Mouse (Mus musculus) embryonic facial prominence, embryonic 12.5 days (tissue): ENCODE data around the gene Bicd1. TPM values are rescaled to one million over a fixed set of nuclear protein-coding genes. Genes with fewer than 3 reads are reported as not detected.
"Not testable (repeated sequence)": the region's sequence is repeated elsewhere in the genome, so short reads cannot be mapped to it uniquely, and the experiment has no call there.

ENCODE experiments used
- ATAC-seq: fragments of 200-750 bp; cut with Nextera tagmentation; 2 replicates; pipeline ENCODE4 v1.8.0; 2017; ENCODE audit not compliant: insufficient number of reproducible peaks, insufficient read depth, low FRiP score, low TSS enrichment
- H3K27ac ChIP-seq: fragments of 300-500 bp; sonication (generic); 2 replicates; pipeline ENCODE4 v1.5.1; 2016; ENCODE audit warnings: mild to moderate bottlenecking
- H3K27me3 ChIP-seq: fragments of 300-500 bp; sonication (generic); 2 replicates; pipeline ENCODE4 v1.6.1; 2016; ENCODE audit warnings: mild to moderate bottlenecking, moderate library complexity
- H3K36me3 ChIP-seq: fragments of 300-500 bp; sonication (generic); 2 replicates; pipeline ENCODE4 v1.6.1; 2016; ENCODE audit warnings: mild to moderate bottlenecking
- H3K4me1 ChIP-seq: fragments of 300-500 bp; sonication (generic); 2 replicates; pipeline ENCODE4 v1.6.1; 2016
- H3K4me2 ChIP-seq: fragments of 300-500 bp; sonication (generic); replicated peaks from 2 replicates; pipeline ENCODE4 v1.6.1; 2016; ENCODE audit warnings: mild to moderate bottlenecking, moderate library complexity
- H3K4me3 ChIP-seq: fragments of 300-500 bp; sonication (generic); 2 replicates; pipeline ENCODE4 v1.5.1; 2016; ENCODE audit warnings: mild to moderate bottlenecking
- H3K9ac ChIP-seq: fragments of 300-500 bp; sonication (generic); 2 replicates; pipeline ENCODE4 v1.6.1; 2016; ENCODE audit warnings: mild to moderate bottlenecking, moderate library complexity
- H3K9me3 ChIP-seq: fragments of 300-500 bp; sonication (generic); 2 replicates; pipeline ENCODE4 v1.6.1; 2016; ENCODE audit warnings: mild to moderate bottlenecking, moderate library complexity
- WGBS: fragments of 180-500 bp; shearing (Covaris S2); methylation state at CpG from one replicate; pipeline ENCODE4 v1.1.7; 2016; 5-methylcytosine and 5-hydroxymethylcytosine counted together
- polyA plus RNA-seq: library from polyadenylated mRNA; unstranded; fragments of >200 nt; fragmentation: Nextera tagmentation; extraction: Ambion mirVana; gene quantifications from 2 replicates; pipeline ENCODE4 v1.2.1, GENCODE M21; 2016

Gene Bicd1
- polyA plus RNA-seq, 1 experiment from 2014 or later: 7.3 TPM

- no peak overlapping the region for H3K9ac ChIP-seq
- H3K36me3 ChIP-seq: no peaks in the 10 kb centered on the region
- no peak overlapping the region for H3K4me2 ChIP-seq
- H3K27me3 ChIP-seq: no peaks in the 10 kb centered on the region
- no peak overlapping the region for H3K27ac ChIP-seq
- no peak overlapping the region for H3K4me3 ChIP-seq
- no peak for ATAC-seq
- H3K4me1 ChIP-seq: no peaks in the 10 kb centered on the region
- WGBS: 100% methylated on average over 1 of the region's 1 CpGs
- no peaks in the 10 kb centered on the region for H3K9me3 ChIP-seq
These were observed 30.5 kb downstream of the Bicd1 start for GRCm38 (mm10) chr6:149439140-149439539.

DNA sequence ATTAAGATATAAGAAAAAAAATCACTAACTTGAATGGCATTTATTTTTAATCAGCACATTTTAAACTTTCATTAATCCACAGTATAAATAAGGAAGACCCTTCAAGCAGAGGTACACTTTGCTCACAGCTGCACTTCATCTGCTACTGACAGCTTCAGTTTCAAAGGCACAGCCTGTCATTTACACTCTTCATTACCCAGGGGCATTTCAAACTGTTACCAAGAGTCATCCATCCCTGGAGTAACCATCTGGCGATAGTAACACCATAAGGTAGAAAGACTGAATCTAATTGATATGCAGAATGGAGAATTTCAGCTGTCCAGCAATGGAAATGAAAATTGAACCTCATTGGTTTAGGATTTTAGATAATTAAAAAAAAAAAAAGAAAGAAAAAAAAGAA is 34.2 kb downstream of the Bicd1 start:
- H3K4me1 ChIP-seq: no peaks in the 10 kb centered on the region
- no peaks in the 10 kb centered on the region for H3K36me3 ChIP-seq
- 47% methylated on average over 1 of the region's 1 CpGs for WGBS
- no peak overlapping the region for H3K4me2 ChIP-seq
- H3K9ac ChIP-seq: no peak overlapping the region
- H3K4me3 ChIP-seq: no peak overlapping the region
- H3K27me3 ChIP-seq: no peaks in the 10 kb centered on the region
- no peak overlapping the region for H3K27ac ChIP-seq
- no peak for ATAC-seq
- no peaks in the 10 kb centered on the region for H3K9me3 ChIP-seq

DNA sequence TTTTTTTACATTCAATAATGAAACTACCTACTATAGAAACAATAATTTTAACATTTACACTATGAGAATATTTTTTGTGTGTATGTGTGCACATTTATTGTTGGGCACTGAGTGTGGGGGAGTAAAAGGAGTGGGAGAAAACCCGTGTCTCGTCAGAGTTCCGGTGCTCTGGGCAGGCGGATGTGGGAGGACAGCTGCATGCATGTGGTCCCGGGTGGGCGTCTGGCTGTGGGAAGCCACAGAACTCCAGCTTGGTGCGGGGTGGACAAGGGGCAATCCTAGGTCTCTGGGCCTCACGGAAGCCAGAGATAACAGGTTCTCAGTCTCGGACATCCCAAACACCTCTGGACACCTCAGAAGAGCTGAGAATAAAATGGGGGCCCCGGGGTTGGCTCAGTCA is 37.2 kb downstream of the Bicd1 start:
- no peak for ATAC-seq
- Histone ChIP-seq H3K4me2 (no peak overlapping the region), H3K27ac (no peak overlapping the region), H3K4me1 (no peaks in the 10 kb centered on the region), H3K9ac (no peak overlapping the region), H3K9me3 (no peaks in the 10 kb centered on the region), H3K27me3 (no peaks in the 10 kb centered on the region), H3K4me3 (no peak overlapping the region), H3K36me3 (no peaks in the 10 kb centered on the region)
- 83% methylated on average over 10 of the region's 10 CpGs for WGBS

GRCm38 (mm10) chr6:149457324-149457723 is 48.6 kb downstream of the Bicd1 start:
- no peak overlapping the region for H3K9ac ChIP-seq
- H3K4me3 ChIP-seq: no peak overlapping the region
- no peaks in the 10 kb centered on the region for H3K36me3 ChIP-seq
- H3K27me3 ChIP-seq: no peaks in the 10 kb centered on the region
- ATAC-seq: no peak
- no peaks in the 10 kb centered on the region for H3K4me1 ChIP-seq
- no peak overlapping the region for H3K4me2 ChIP-seq
- no peaks in the 10 kb centered on the region for H3K9me3 ChIP-seq
- no peak overlapping the region for H3K27ac ChIP-seq

GRCm38 (mm10) chr6:149460971-149461370 is 52.3 kb downstream of the Bicd1 start:
- ATAC-seq: no peak
- no peak overlapping the region for H3K4me3 ChIP-seq
- no peak overlapping the region for H3K9ac ChIP-seq
- no peak overlapping the region for H3K4me2 ChIP-seq
- H3K27me3 ChIP-seq: no peaks in the 10 kb centered on the region
- no peaks in the 10 kb centered on the region for H3K9me3 ChIP-seq
- no peak overlapping the region for H3K27ac ChIP-seq
- 14% methylated on average over 1 of the region's 1 CpGs for WGBS
- H3K4me1 ChIP-seq: no peaks in the 10 kb centered on the region
- H3K36me3 ChIP-seq: no peaks in the 10 kb centered on the region

DNA sequence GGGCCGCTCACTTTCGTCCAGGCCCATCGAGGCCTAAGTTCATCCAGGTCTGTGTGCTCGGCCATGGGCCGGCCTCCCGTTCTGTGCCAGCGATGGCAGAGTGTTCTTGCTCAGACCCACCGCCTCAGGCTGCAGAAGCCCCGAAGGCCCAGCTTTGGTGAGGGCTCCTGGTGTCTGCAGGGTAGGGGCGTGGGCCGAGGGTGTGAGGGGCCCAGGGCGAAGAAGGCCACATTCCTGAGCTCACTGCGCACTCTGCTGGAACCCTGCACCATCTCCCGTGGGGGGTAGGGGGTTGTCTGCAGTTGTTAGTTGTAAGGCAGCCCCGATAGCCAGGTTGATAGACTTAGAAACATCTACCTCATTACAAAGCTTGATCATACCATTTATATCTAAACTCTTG is 62.8 kb downstream of the Bicd1 start:
- no peaks in the 10 kb centered on the region for H3K36me3 ChIP-seq
- H3K4me1 ChIP-seq: no peaks in the 10 kb centered on the region
- H3K9ac ChIP-seq: no peak overlapping the region
- H3K27ac ChIP-seq: no peak overlapping the region
- H3K27me3 ChIP-seq: no peaks in the 10 kb centered on the region
- no peak for ATAC-seq
- no peaks in the 10 kb centered on the region for H3K9me3 ChIP-seq
- no peak overlapping the region for H3K4me3 ChIP-seq
- 79% methylated on average over 15 of the region's 15 CpGs for WGBS
- no peak overlapping the region for H3K4me2 ChIP-seq

- H3K9ac ChIP-seq, ATAC-seq, H3K9me3 ChIP-seq, H3K4me2 ChIP-seq, H3K4me1 ChIP-seq, H3K36me3 ChIP-seq, H3K4me3 ChIP-seq, H3K27ac ChIP-seq, H3K27me3 ChIP-seq: not testable (repeated sequence)
- 97% methylated on average over 6 of the region's 6 CpGs for WGBS
These were observed 63.8 kb downstream of the Bicd1 start for GRCm38 (mm10) chr6:149472441-149472840.

- not testable (repeated sequence) for H3K27me3 ChIP-seq, H3K4me2 ChIP-seq, H3K4me3 ChIP-seq, ATAC-seq, H3K27ac ChIP-seq, H3K9me3 ChIP-seq, H3K36me3 ChIP-seq, H3K4me1 ChIP-seq, H3K9ac ChIP-seq
- WGBS: 95% methylated on average over 5 of the region's 5 CpGs
These were observed 73.2 kb downstream of the Bicd1 start for GRCm38 (mm10) chr6:149481868-149482267.

DNA sequence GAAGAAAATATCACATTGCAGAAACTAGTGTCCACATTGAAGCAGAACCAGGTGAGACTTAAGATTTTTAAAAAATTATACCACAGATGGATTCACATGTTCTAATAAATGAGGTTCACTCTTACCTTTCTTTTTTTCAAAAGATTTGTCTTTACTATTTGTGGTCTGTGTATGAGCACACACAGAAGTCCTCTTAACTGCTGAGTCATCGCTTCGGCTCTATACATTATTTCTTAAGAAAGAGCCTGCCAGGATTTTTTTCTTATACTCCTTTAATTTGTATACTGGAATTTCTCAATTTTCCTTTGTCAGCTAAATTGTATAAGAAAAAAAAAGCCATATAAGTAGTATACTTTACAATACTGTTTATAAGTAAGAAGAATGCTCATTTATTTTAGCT is 86.0 kb downstream of the Bicd1 start:
- Histone ChIP-seq H3K9ac (no peak overlapping the region), H3K4me1 (no peaks in the 10 kb centered on the region), H3K4me2 (no peak overlapping the region), H3K27me3 (no peaks in the 10 kb centered on the region), H3K27ac (no peak overlapping the region), H3K9me3 (no peaks in the 10 kb centered on the region), H3K36me3 (no peaks in the 10 kb centered on the region), H3K4me3 (no peak overlapping the region)
- WGBS: 95% methylated on average over 2 of the region's 2 CpGs
- ATAC-seq: no peak

DNA sequence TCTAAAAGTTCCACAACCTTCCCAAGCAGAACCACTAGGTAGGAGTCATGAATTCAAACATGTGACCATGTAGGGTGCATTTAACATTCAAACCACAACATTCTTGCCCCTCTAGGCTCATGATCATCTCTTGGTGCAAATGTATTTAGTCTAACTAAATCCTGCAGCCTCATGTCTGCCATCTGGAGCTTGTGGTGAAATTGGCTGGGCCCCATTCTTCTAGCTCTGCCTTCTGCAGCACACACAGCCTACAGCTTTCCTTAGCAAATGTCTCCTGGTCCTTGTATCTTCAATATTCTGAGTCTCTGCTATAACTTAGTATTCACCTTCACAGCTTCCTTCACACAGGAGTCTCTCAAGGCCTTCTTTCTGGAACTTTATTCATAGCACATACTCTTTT is 87.2 kb downstream of the Bicd1 start:
- Histone ChIP-seq H3K9ac (no peak overlapping the region), H3K4me2 (no peak overlapping the region), H3K9me3 (no peaks in the 10 kb centered on the region), H3K4me3 (no peak overlapping the region), H3K4me1 (no peaks in the 10 kb centered on the region), H3K27ac (no peak overlapping the region), H3K27me3 (no peaks in the 10 kb centered on the region), H3K36me3 (no peaks in the 10 kb centered on the region)
- no peak for ATAC-seq

GRCm38 (mm10) chr6:149565720-149566498 is 157.2 kb downstream of the Bicd1 start:
- peak overlapping the region; percentile 42 for H3K9ac ChIP-seq
- no peak overlapping the region for H3K27ac ChIP-seq
- no peaks in the 10 kb centered on the region for H3K4me1 ChIP-seq
- no peaks in the 10 kb centered on the region for H3K9me3 ChIP-seq
- H3K27me3 ChIP-seq: no peaks in the 10 kb centered on the region
- H3K36me3 ChIP-seq: no peaks in the 10 kb centered on the region
- WGBS: 3% methylated on average over 19 of the region's 19 CpGs
- peak overlapping the region; percentile 71 for H3K4me2 ChIP-seq
- H3K4me3 ChIP-seq: peak overlapping the region; percentile 59
- ATAC-seq: peak; percentile 99

DNA sequence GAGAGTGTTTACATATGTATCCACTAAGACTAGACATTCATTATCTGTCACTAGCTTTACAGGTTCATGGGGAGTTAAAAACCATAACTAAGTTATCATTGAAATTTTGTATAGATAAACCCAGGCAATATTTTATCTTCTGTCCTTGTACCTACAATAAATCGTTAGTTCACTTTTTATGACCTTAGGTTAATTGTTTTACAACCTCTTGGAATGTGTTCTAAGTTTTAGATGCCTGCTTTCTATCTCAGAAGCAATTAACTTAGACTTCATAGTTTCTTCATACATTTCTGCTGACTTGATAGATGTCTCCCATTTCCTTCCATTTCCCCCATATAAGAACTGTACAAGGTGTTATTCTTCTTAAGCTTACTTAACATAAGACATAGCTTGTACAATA is 158.5 kb downstream of the Bicd1 start:
- no peak for ATAC-seq
- H3K9me3 ChIP-seq: no peaks in the 10 kb centered on the region
- 89% methylated on average over 1 of the region's 1 CpGs for whole genome bisulfite sequencing
- no peak overlapping the region for H3K4me2 ChIP-seq
- H3K27ac ChIP-seq: no peak overlapping the region
- H3K4me3 ChIP-seq: no peak overlapping the region
- no peaks in the 10 kb centered on the region for H3K36me3 ChIP-seq
- no peak overlapping the region for H3K9ac ChIP-seq
- no peaks in the 10 kb centered on the region for H3K4me1 ChIP-seq
- no peaks in the 10 kb centered on the region for H3K27me3 ChIP-seq

- no peaks in the 10 kb centered on the region for H3K4me1 ChIP-seq
- H3K27ac ChIP-seq: no peak overlapping the region
- no peak overlapping the region for H3K4me3 ChIP-seq
- H3K4me2 ChIP-seq: no peak overlapping the region
- H3K36me3 ChIP-seq: no peaks in the 10 kb centered on the region
- H3K9ac ChIP-seq: no peak overlapping the region
- WGBS: 90% methylated on average over 1 of the region's 1 CpGs
- no peak for ATAC-seq
- H3K27me3 ChIP-seq: no peaks in the 10 kb centered on the region
- no peaks in the 10 kb centered on the region for H3K9me3 ChIP-seq
These were observed 165.6 kb downstream of the Bicd1 start for GRCm38 (mm10) chr6:149574288-149574687.
